Mouse (Mus musculus): ENCODE measurements around the gene Wdr60. TPM values are rescaled to one million over a fixed set of nuclear protein-coding genes. Genes with fewer than 3 reads are reported as not detected.
A peak's percentile ranks its signal among the peaks of the same experiment; 100 is the strongest.

Wdr60 gene
- 5.5 and 5.9 TPM in 2 replicates for polyA plus RNA-seq (2012; rRNA removed)

GRCm38 (mm10) chr12:116262555-116263341, at the start of gene Wdr60:
Gene Wdr60, minus strand, starts transcription at chr12:116263022.
- Histone ChIP-seq H3K27me3 (replicated peaks; ENCODE audit: control insufficient read depth, insufficient read depth, low read length) (no peaks in the 10 kb centered on the region; the same call in 1 of the 2 replicates), H3K27ac (ENCODE audit: insufficient read depth, low read depth, low read length) (peak within 1 kb of the TSS; percentile 42; the same call in 1 of the 2 replicates), H3K4me1 (ENCODE audit: control insufficient read depth, insufficient read depth, low read length) (no peaks in the 10 kb centered on the region), H3K4me3 (ENCODE audit: insufficient read depth, low read depth, low read length) (peak within 1 kb of the TSS; percentile 94), H3K36me3 (ENCODE audit: control insufficient read depth, insufficient read depth, low read length) (no peaks in the 10 kb centered on the region)
- TF ChIP-seq CTCF (conservative IDR thresholded peaks at IDR 0.05; ENCODE audit: insufficient read depth, insufficient read length, low read depth, low read length) = no peak
- no peak for TF ChIP-seq POLR2A (IDR thresholded peaks at IDR 0.05; ENCODE audit: low read depth, low read length)
- WGBS = 3% methylated on average over 47 of the region's 47 CpGs
- peak; percentile 93 for DNase-seq

- Histone ChIP-seq H3K36me3 (ENCODE audit: control insufficient read depth, insufficient read depth, low read length) (no peaks in the 10 kb centered on the region), H3K27ac (ENCODE audit: insufficient read depth, low read depth, low read length) (no peak overlapping the region), H3K27me3 (replicated peaks; ENCODE audit: control insufficient read depth, insufficient read depth, low read length) (no peaks in the 10 kb centered on the region), H3K4me1 (ENCODE audit: control insufficient read depth, insufficient read depth, low read length) (0 out of 2 replicates have a peak, but pooled peaks cover 2% of the 10 kb centered on the region), H3K4me3 (ENCODE audit: insufficient read depth, low read depth, low read length) (no peak overlapping the region)
- TF ChIP-seq CTCF (conservative IDR thresholded peaks at IDR 0.05; ENCODE audit: insufficient read depth, insufficient read length, low read depth, low read length) (no peak), POLR2A (IDR thresholded peaks at IDR 0.05; ENCODE audit: low read depth, low read length) (no peak)
- DNase-seq = no peak
- WGBS = 46% methylated on average over 2 of the region's 2 CpGs
Measured at GRCm38 (mm10) chr12:116308612-116309011, 45.8 kb upstream of the Wdr60 start.

GRCm38 (mm10) chr12:116307870-116308269, 45.0 kb upstream of the Wdr60 start:
- H3K36me3 ChIP-seq (ENCODE audit: control insufficient read depth, insufficient read depth, low read length) = no peaks in the 10 kb centered on the region
- H3K4me1 ChIP-seq (ENCODE audit: control insufficient read depth, insufficient read depth, low read length) = 0 out of 2 replicates have a peak, but pooled peaks cover 2% of the 10 kb centered on the region
- no peak overlapping the region for H3K27ac ChIP-seq (ENCODE audit: insufficient read depth, low read depth, low read length)
- DNase-seq = no peak
- TF ChIP-seq POLR2A (IDR thresholded peaks at IDR 0.05; ENCODE audit: low read depth, low read length) = no peak
- TF ChIP-seq CTCF (conservative IDR thresholded peaks at IDR 0.05; ENCODE audit: insufficient read depth, insufficient read length, low read depth, low read length) = no peak
- no peaks in the 10 kb centered on the region for H3K27me3 ChIP-seq (replicated peaks; ENCODE audit: control insufficient read depth, insufficient read depth, low read length)
- no peak overlapping the region for H3K4me3 ChIP-seq (ENCODE audit: insufficient read depth, low read depth, low read length)
- 74% methylated on average over 3 of the region's 3 CpGs for WGBS

- no peaks in the 10 kb centered on the region for H3K36me3 ChIP-seq (ENCODE audit: control insufficient read depth, insufficient read depth, low read length)
- DNase-seq = peak; percentile 40
- no peak for TF ChIP-seq POLR2A (IDR thresholded peaks at IDR 0.05; ENCODE audit: low read depth, low read length)
- TF ChIP-seq CTCF (conservative IDR thresholded peaks at IDR 0.05; ENCODE audit: insufficient read depth, insufficient read length, low read depth, low read length) = no peak
- H3K4me1 ChIP-seq (ENCODE audit: control insufficient read depth, insufficient read depth, low read length) = 0 out of 2 replicates have a peak, but pooled peaks cover 2% of the 10 kb centered on the region
- no peak overlapping the region for H3K4me3 ChIP-seq (ENCODE audit: insufficient read depth, low read depth, low read length)
- no peaks in the 10 kb centered on the region for H3K27me3 ChIP-seq (replicated peaks; ENCODE audit: control insufficient read depth, insufficient read depth, low read length)
- no peak overlapping the region for H3K27ac ChIP-seq (ENCODE audit: insufficient read depth, low read depth, low read length)
- whole genome bisulfite sequencing = 24% methylated on average over 1 of the region's 1 CpGs
Measured at GRCm38 (mm10) chr12:116306042-116306441, 43.2 kb upstream of the Wdr60 start.

- Histone ChIP-seq H3K27ac (ENCODE audit: insufficient read depth, low read depth, low read length) (no peak overlapping the region), H3K27me3 (replicated peaks; ENCODE audit: control insufficient read depth, insufficient read depth, low read length) (no peaks in the 10 kb centered on the region), H3K4me1 (ENCODE audit: control insufficient read depth, insufficient read depth, low read length) (0 out of 2 replicates have a peak, but pooled peaks cover 2% of the 10 kb centered on the region), H3K4me3 (ENCODE audit: insufficient read depth, low read depth, low read length) (no peak overlapping the region), H3K36me3 (ENCODE audit: control insufficient read depth, insufficient read depth, low read length) (no peaks in the 10 kb centered on the region)
- no peak for DNase-seq
- TF ChIP-seq POLR2A (IDR thresholded peaks at IDR 0.05; ENCODE audit: low read depth, low read length) (no peak), CTCF (conservative IDR thresholded peaks at IDR 0.05; ENCODE audit: insufficient read depth, insufficient read length, low read depth, low read length) (no peak)
Measured at GRCm38 (mm10) chr12:116302181-116302580, 39.4 kb upstream of the Wdr60 start.

GRCm38 (mm10) chr12:116299906-116300305, 37.1 kb upstream of the Wdr60 start:
- TF ChIP-seq POLR2A (IDR thresholded peaks at IDR 0.05; ENCODE audit: low read depth, low read length) (no peak), CTCF (conservative IDR thresholded peaks at IDR 0.05; ENCODE audit: insufficient read depth, insufficient read length, low read depth, low read length) (no peak)
- Histone ChIP-seq H3K4me1 (ENCODE audit: control insufficient read depth, insufficient read depth, low read length) (no peaks in the 10 kb centered on the region), H3K4me3 (ENCODE audit: insufficient read depth, low read depth, low read length) (no peak overlapping the region), H3K27me3 (replicated peaks; ENCODE audit: control insufficient read depth, insufficient read depth, low read length) (no peaks in the 10 kb centered on the region), H3K27ac (ENCODE audit: insufficient read depth, low read depth, low read length) (no peak overlapping the region), H3K36me3 (ENCODE audit: control insufficient read depth, insufficient read depth, low read length) (no peaks in the 10 kb centered on the region)
- 95% methylated on average over 2 of the region's 2 CpGs for WGBS
- DNase-seq = no peak

- Histone ChIP-seq H3K27me3 (replicated peaks; ENCODE audit: control insufficient read depth, insufficient read depth, low read length) (no peaks in the 10 kb centered on the region), H3K4me3 (ENCODE audit: insufficient read depth, low read depth, low read length) (no peak overlapping the region), H3K36me3 (ENCODE audit: control insufficient read depth, insufficient read depth, low read length) (no peaks in the 10 kb centered on the region), H3K27ac (ENCODE audit: insufficient read depth, low read depth, low read length) (peak overlapping the region; percentile 86), H3K4me1 (ENCODE audit: control insufficient read depth, insufficient read depth, low read length) (peaks cover 6% of the 10 kb centered on the region; the same call in 1 of the 2 replicates)
- 66% methylated on average over 4 of the region's 4 CpGs for WGBS
- TF ChIP-seq CTCF (conservative IDR thresholded peaks at IDR 0.05; ENCODE audit: insufficient read depth, insufficient read length, low read depth, low read length) = no peak
- TF ChIP-seq POLR2A (IDR thresholded peaks at IDR 0.05; ENCODE audit: low read depth, low read length) = no peak
- DNase-seq = peak; percentile 40
Measured at GRCm38 (mm10) chr12:116293599-116294292, 30.9 kb upstream of the Wdr60 start.
